Mouse (Mus musculus): ENCODE results near the gene Dapk2. TPM values are rescaled to one million over a fixed set of nuclear protein-coding genes. Genes with fewer than 3 reads are reported as not detected.
"Not testable (repeated sequence)": the region's sequence is repeated elsewhere in the genome, so short reads cannot be mapped to it uniquely, and the experiment has no call there.

The Dapk2 gene
- total RNA-seq, 2 experiments from 2014 or later, result 0.61 to 1.4 TPM

DNA sequence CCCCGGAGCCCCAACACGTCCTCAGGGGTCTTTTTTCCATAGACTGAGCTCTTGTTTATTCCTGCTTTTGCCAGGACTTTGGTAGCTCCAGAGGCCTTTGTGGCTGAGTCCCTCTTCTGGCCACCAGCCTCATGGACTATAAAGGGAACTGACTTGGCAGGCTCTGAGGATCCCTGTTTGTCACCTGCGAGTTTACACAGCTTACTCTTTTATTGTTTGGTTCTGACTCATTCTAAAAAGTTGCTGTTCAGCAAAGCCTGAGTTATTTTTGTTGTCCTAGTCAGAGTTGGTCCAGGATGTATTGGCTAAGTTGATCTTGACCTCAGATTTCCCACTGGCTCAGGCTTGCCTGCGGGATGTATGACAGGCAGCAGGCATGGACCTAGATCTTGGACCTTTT lies 112.0 kb downstream of the Dapk2 start:
- DNase-seq (ENCODE audit: extremely low spot score in 1 of 2, low spot score in 1 of 2), result no peak

- DNase-seq (ENCODE audit: extremely low spot score in 1 of 2, low spot score in 1 of 2), result no peak
These were observed 113.7 kb downstream of the Dapk2 start for GRCm38 (mm10) chr9:66271726-66272125.

DNA sequence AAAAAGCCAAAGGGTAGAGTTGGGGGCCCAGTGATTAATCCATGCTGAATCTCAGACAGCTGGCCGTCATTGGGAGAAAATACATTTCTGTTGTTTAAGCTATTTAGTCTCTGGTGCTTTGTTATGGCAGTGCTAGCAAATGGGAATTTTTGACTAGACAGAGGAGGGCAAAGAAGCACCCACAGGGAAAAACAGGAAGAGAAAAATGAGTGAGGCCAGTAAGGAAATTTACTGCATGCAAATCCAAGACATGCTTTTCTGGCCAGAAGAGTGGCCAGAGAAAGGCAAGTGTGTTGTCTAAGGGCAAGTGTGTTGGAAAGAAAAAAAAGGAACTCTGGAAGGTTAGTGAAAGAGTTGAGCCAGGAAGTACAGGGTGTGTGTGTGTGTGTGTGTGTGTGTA lies 115.6 kb downstream of the Dapk2 start:
- no peak for DNase-seq (ENCODE audit: extremely low spot score in 1 of 2, low spot score in 1 of 2)

GRCm38 (mm10) chr9:66274657-66275056 lies 116.6 kb downstream of the Dapk2 start:
- no peak for DNase-seq (ENCODE audit: extremely low spot score in 1 of 2, low spot score in 1 of 2)

DNA sequence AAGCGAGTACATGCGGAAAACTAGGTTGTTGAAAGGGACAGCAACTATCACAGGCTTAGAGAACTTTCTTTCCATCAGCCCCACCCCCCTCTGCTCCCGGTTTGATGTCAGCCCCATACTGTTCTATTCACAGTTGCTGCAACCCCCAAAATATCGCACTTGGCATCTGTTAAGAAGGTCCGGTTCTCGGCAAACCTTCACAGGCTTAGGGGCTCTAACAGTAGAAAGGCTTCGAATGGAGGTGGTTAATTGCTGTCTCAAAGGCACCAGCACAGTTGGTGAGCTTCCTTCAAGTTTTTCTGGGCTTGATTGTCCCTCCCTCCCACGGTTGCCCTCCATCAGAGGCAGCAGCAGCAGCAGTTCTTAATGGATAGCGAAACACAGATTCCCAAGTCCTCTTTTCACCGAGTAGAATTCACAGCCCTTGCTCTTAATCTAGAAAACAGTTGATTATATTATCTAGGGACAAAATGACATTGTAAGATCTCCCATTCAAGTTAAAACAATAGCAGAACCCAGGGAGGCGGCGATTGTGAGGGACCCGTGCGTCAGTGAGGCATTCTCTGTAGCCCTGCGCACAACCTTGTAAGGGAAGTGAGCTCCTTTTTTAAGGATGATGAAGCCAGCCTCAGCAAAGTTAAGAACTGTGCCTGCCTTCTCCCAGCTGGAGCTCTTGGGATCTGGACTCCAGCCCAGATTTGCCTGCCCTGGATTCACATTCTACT lies 117.4 kb downstream of the Dapk2 start:
- DNase-seq (ENCODE audit: extremely low spot score in 1 of 2, low spot score in 1 of 2), result peak; percentile 26 to 55

DNA sequence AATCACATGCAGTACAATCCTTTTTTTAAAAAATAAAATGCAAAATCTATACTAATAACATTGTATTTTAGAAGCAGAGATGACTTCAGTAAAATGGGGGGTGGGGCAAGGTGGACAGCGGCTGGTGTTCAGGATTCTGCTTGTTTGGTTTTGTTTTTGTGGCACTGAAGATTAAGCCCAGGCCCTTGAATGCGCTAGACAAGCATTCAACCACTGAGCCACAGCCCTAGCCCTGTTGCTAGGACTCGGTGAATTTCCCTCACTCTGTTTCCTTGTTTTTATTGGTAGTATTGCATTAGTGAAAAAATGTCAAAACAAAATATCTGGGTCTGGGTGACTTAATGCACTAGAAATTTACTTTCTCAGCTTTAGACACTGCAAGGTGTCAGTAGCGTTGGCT lies 118.0 kb downstream of the Dapk2 start:
- no peak for DNase-seq (ENCODE audit: extremely low spot score in 1 of 2, low spot score in 1 of 2)

- no peak for DNase-seq (ENCODE audit: extremely low spot score in 1 of 2, low spot score in 1 of 2)
These were observed 118.8 kb downstream of the Dapk2 start for GRCm38 (mm10) chr9:66276697-66277385.

DNA sequence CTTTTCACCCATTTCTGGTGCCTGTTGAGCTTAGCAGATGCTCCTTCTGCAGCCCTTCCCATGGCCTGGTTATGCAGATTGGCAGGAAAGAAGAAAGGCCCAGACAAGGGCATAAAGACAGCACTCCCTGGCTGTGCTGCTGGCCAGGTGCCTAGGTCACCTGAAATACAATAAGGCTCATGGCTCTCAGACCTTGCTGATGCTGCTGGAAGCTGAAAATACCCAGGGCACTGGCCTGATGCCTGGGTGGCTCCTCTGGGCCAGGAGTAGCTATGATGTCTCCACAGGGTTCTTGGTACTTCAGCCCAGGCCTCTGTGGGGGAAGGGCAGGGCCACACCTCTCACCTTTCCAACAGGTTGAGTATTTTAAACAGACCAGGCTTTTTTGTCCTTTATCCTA lies 121.6 kb downstream of the Dapk2 start:
- DNase-seq (ENCODE audit: extremely low spot score in 1 of 2, low spot score in 1 of 2), result no peak

DNA sequence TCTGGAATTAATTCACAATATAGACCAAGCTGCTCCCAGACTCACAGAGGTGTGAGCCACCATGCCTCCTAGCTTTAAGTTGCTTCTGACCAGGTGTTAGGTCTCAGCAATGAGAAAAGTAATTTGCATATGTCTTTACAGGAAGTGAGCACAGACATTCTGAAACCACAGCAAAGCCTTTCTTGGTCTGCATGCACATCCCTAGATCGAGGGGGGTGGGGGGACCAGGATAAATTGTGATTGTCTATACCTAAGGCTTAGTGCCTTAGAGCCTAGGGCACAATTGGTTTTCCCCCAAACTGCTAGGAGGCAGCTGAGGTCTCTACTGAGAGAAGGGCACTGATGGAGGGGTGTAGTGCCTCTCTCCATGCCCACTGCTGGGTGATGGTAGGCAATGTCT lies 122.5 kb downstream of the Dapk2 start:
- no peak for DNase-seq (ENCODE audit: extremely low spot score in 1 of 2, low spot score in 1 of 2)

DNA sequence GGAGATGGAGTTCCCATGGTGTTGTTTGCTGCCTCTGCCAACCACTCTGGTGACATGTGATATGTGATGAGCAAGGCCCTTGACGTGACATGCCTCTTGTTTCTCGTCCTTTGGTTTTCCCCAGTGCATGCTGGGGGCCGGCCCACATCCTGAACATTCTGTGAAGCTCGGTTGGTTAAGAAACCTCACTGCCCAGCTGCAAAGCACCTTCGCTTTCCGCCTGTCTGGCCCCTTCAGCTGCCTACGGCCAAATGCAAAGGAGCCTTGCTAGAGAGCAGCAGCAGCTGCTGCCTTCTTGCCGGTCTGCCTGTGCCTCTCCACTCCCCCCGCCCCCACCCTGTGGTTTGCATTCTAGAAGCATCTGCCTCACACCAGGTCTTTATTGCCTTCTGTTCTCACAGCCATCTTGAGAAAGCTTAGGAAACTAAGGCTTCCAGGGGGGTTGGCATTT lies 123.5 kb downstream of the Dapk2 start:
- DNase-seq (ENCODE audit: extremely low spot score in 1 of 2, low spot score in 1 of 2), result no peak

DNA sequence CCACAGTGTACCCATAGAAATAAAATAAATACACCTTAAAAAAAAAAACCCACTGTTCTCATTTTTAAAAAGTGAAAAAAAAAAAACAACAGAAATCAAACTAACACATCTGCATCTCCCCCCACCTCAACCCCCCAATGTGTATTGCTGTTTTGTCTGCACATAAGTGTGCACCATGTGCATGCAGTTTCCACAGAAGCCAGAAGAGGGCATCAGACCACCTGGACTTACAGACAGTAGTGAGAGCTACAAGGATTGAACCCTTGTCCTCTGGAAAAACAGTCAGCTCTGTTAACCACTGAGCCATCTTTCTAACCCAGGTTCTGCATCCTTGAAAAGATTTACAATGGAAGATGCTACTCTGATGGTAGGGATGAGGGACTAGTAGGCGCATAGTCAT lies 124.6 kb downstream of the Dapk2 start:
- no peak for DNase-seq (ENCODE audit: extremely low spot score in 1 of 2, low spot score in 1 of 2)

GRCm38 (mm10) chr9:66283565-66284203 lies 125.7 kb downstream of the Dapk2 start:
- peak; percentile 28 to 75 for DNase-seq (ENCODE audit: extremely low spot score in 1 of 2, low spot score in 1 of 2)

DNA sequence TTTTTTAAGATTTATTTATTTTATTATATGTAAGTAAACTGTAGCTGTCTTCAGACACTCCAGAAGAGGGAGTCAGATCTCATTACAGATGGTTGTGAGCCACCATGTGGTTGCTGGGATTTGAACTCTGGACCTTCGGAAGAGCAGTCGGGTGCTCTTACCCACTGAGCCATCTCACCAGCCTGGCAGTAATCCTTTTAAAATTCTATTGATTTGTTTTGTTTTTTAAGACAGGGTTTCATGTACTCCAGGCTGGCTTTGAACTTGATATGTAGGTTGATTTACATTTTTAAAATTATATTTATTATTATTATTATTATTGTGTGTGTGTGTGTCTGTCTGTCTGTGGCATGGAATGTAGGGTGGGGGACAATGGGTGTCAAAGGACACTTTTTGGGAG lies 127.2 kb downstream of the Dapk2 start:
- not testable (repeated sequence) for DNase-seq (ENCODE audit: extremely low spot score in 1 of 2, low spot score in 1 of 2)

GRCm38 (mm10) chr9:66285901-66286300 lies 127.9 kb downstream of the Dapk2 start:
- no peak for DNase-seq (ENCODE audit: extremely low spot score in 1 of 2, low spot score in 1 of 2)

- DNase-seq (ENCODE audit: extremely low spot score in 1 of 2, low spot score in 1 of 2), result no peak
These were observed 132.7 kb downstream of the Dapk2 start for GRCm38 (mm10) chr9:66290727-66291126.

DNA sequence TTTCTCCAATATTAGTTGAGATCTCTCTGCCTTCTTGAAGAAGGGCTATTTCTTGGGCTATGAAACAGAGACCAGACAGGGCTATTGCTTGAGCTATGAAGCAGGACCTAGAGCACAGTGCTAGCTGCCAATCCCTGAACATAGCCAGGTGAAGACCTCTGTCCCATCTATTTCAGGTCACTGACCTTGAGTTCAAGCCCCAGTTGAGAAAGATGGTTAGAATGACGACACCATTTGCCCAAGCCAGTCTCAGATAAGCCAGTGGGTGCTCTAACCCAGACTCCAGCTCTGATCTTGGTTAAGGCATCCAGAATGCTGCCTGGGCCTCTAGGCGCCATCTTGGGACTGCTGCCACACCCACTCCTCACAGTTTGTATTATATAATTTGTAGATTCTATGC lies 135.3 kb downstream of the Dapk2 start:
- DNase-seq (ENCODE audit: extremely low spot score in 1 of 2, low spot score in 1 of 2), result no peak

GRCm38 (mm10) chr9:66294227-66294626 lies 136.2 kb downstream of the Dapk2 start:
- no peak for DNase-seq (ENCODE audit: extremely low spot score in 1 of 2, low spot score in 1 of 2)

DNA sequence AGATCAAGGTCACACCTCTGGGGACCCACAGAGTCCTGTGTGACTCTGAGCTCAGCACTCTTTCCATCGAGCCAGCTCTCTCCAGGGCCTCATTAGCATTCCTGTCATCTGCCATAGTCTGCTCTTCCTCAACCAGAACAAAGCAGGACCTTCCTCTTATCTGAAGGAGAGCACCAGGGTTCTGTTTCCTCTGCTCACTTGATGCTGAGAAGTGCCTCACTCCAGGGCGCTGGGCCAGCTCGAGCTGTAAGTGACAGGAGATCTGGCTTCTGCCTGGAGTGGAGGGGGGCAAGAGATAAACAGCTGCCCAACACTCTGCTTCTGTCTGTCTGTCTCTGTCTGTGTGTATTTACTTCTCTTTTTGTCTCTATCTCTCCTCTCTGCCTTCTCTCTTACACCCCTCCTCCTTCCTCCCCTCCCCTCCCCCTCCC lies 137.0 kb downstream of the Dapk2 start:
- no peak for DNase-seq (ENCODE audit: extremely low spot score in 1 of 2, low spot score in 1 of 2)

DNA sequence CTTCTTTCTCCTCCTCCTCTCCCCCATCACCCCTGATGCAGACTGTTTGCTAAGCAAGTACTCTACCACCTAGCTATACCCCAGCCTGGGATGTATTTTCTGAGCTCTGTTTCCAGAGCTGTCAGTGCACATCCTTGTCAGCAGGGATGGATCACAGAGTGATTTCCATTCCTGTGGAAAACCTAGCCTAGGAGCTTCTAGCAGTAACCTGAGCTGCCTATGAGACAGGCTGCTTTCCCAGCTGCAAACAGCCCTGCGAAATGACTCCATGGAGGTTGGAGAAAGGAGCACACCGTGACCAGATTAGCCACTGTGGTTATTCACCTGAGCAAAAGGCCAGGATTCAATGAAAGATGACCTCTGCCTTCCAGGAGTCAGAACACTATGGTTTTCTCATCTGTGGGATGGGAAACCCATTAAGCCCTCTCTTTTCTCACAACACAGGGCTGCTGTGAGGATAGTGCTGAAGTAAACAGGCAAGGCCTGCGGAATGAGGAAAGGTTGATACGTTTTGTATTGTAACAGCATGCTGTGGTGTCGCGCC lies 137.6 kb downstream of the Dapk2 start:
- DNase-seq (ENCODE audit: extremely low spot score in 1 of 2, low spot score in 1 of 2), result no peak

- DNase-seq (ENCODE audit: extremely low spot score in 1 of 2, low spot score in 1 of 2), result no peak
These were observed 140.8 kb downstream of the Dapk2 start for GRCm38 (mm10) chr9:66298783-66299182.

- no peak for DNase-seq (ENCODE audit: extremely low spot score in 1 of 2, low spot score in 1 of 2)
These were observed 142.5 kb downstream of the Dapk2 start for GRCm38 (mm10) chr9:66300448-66301027.
